Mouse (Mus musculus) lung, postnatal 0 days (tissue): Measurements from ENCODE around the gene Arl5b.

Experiments used
- CTCF ChIP-seq: IDR thresholded peaks from 2 replicates; pipeline ENCODE4 v1.5.1; 2016; ENCODE audit warnings: antibody characterized with exemption, mild to moderate bottlenecking
- EP300 ChIP-seq: IDR thresholded peaks from 2 replicates; pipeline ENCODE4 v1.6.1; 2016; ENCODE audit warnings: antibody characterized with exemption, mild to moderate bottlenecking, control low read depth

GRCm38 (mm10) chr2:15058227-15058626 lies 9.0 kb downstream of the Arl5b start:
- no peak for TF ChIP-seq CTCF
- TF ChIP-seq EP300 = no peak
